Mouse (Mus musculus) cerebellum, adult 11 months (tissue): ENCODE results near the gene Tmem239.

Source experiments
- DNase-seq: peaks from one replicate; pipeline ENCODE4 v3.0.0; 2022

The Tmem239 gene

DNA sequence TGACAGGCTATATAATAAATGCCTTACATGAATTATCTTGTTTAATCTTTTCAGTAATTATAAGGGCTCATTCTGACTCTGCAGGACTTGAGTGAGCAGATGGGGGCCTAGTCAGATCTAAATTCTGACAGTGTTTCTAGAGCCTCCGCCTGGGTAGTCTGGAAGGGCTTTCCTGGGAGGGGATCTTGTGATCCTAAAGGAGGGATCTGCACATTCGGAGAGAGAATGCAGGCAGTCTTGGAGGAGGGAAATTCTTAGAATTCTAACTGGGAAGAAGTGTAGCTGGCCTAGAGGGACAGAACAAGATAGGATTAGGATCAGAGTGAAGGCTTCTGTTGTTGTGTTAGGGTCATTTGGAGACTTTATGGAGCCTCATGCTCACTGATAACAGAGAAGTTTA lies 46.0 kb downstream of the Tmem239 start:
- no peak for DNase-seq

DNA sequence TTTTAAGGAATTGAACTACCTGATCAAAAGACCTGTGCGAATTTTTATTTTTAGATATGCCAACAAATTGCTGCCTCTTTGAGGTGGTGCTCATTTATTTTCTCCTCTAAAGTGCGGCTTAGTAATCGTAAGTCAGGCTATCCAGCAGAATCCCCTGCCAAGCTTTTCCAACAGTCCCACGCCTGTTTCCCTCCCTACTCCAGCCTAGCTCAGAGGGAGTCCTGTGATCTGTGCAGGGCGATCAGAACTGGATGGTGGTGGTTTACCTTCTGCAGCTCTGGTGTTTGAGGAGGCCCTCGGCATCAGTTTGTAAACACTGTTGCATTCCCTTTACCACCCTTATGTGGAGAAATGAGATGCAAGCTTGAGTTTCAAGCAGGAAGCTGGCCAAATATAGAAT lies 47.1 kb downstream of the Tmem239 start:
- DNase-seq = no peak

DNA sequence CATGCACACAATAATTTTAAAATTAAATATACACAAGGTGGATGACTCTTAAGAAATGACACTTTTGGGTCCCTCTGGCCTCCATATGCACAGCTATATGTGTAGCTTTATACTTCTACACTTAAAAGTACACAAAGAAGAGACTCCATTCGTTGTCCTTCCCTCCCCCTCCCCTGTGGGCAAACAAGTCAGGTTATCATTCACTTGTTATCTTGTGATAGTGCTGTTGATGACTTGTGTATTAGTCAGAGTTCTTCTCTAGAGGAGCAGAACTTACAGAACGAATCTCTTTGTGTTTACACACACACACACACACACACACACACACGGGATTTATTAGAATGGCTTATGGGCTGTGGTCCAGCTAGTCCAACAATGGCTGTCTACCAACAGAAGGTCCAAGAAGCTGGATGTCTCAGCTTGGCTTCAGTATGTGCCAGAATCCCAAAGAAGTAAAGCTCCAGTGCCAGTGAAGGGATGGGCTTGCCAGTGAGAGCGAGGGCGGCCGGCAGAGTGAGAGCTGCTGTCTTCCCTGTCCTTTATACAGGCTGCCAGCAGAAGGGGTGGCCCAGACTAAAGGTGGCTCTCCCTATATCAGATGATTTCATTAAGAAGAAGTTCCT lies 48.6 kb downstream of the Tmem239 start:
- DNase-seq = peak; percentile 52
